Mouse (Mus musculus) small intestine, adult 2 months (tissue): ENCODE measurements around the gene Sf3b6.

Source experiments
- CTCF ChIP-seq: fragments of 200-500 bp; IDR thresholded peaks from 2 replicates; pipeline ENCODE4 v1.5.1; 2012; ENCODE audit warnings: low read depth, mild to moderate bottlenecking, control low read depth, inconsistent platforms, low read length, moderate library complexity, mixed read lengths; ENCODE audit not compliant: insufficient replicate concordance, insufficient read length; ENCODE audit errors: extremely low read depth
- POLR2A ChIP-seq: fragments of 200-500 bp; IDR thresholded peaks from 2 replicates; pipeline ENCODE4 v1.6.1; 2012; ENCODE audit warnings: low read depth, mild to moderate bottlenecking, control low read depth, inconsistent platforms, low read length, moderate library complexity

GRCm38 (mm10) chr12:4840741-4841140, 23.4 kb downstream of the Sf3b6 start:
- TF ChIP-seq POLR2A: no peak
- no peak for TF ChIP-seq CTCF
